Mouse (Mus musculus) lung, postnatal 0 days (tissue): ENCODE data around the gene Ankrd52. TPM values are rescaled to one million over a fixed set of nuclear protein-coding genes. Genes with fewer than 3 reads are reported as not detected.
A peak's percentile ranks its signal among the peaks of the same experiment; 100 is the strongest.

ENCODE experiments used
- ATAC-seq: fragments of 200-750 bp; cut with Nextera tagmentation; 2 replicates; pipeline ENCODE4 v1.8.0; 2017; ENCODE audit warnings: moderate library complexity
- DNase-seq: peaks from one replicate; pipeline ENCODE4 v3.0.0-alpha.2; 2016; ENCODE audit warnings: low spot score
- H3K27ac ChIP-seq: fragments of 300-500 bp; sonication (generic); 2 replicates; pipeline ENCODE4 v1.5.1; 2014; ENCODE audit warnings: antibody characterized with exemption, mild to moderate bottlenecking, low read length, mixed read lengths
- H3K27me3 ChIP-seq: fragments of 300-500 bp; sonication (generic); replicated peaks from 2 replicates; pipeline ENCODE4 v1.6.1; 2014; ENCODE audit warnings: low read length, mixed read lengths; ENCODE audit not compliant: insufficient read depth
- H3K36me3 ChIP-seq: fragments of 300-500 bp; sonication (generic); 2 replicates; pipeline ENCODE4 v1.6.1; 2014; ENCODE audit warnings: low read length, mixed read lengths; ENCODE audit not compliant: insufficient read depth
- H3K4me1 ChIP-seq: fragments of 300-500 bp; sonication (generic); 2 replicates; pipeline ENCODE4 v1.6.1; 2014; ENCODE audit warnings: antibody characterized with exemption, low read depth, low read length, mixed read lengths; ENCODE audit not compliant: insufficient read depth
- H3K4me2 ChIP-seq: fragments of 300-500 bp; sonication (generic); replicated peaks from 2 replicates; pipeline ENCODE4 v1.6.1; 2014; ENCODE audit warnings: low read depth, mild to moderate bottlenecking, low read length, moderate library complexity, mixed read lengths
- H3K4me3 ChIP-seq: fragments of 300-500 bp; sonication (generic); 2 replicates; pipeline ENCODE4 v1.5.1; 2014; ENCODE audit warnings: low read depth, low read length
- H3K9ac ChIP-seq: fragments of 300-500 bp; sonication (generic); replicated peaks from 2 replicates; pipeline ENCODE4 v1.6.1; 2014; ENCODE audit warnings: low read depth, mild to moderate bottlenecking
- H3K9me3 ChIP-seq: fragments of 300-500 bp; sonication (generic); 2 replicates; pipeline ENCODE4 v1.6.1; 2016; ENCODE audit warnings: low read length, mixed read lengths
- CTCF ChIP-seq: IDR thresholded peaks from 2 replicates; pipeline ENCODE4 v1.5.1; 2016; ENCODE audit warnings: antibody characterized with exemption, mild to moderate bottlenecking
- EP300 ChIP-seq: IDR thresholded peaks from 2 replicates; pipeline ENCODE4 v1.6.1; 2016; ENCODE audit warnings: antibody characterized with exemption, mild to moderate bottlenecking, control low read depth
- WGBS: fragments of 180-500 bp; shearing (Covaris S2); extraction: QIAGEN DNeasy Blood & Tissue Kit; methylation state at CpG from one replicate; pipeline ENCODE4 v1.1.7; 2014; 5-methylcytosine and 5-hydroxymethylcytosine counted together
- polyA plus RNA-seq: library from polyadenylated mRNA; unstranded; fragments of >200 nt; fragmentation: Nextera tagmentation; extraction: Ambion mirVana; gene quantifications from 2 replicates; pipeline ENCODE4 v1.2.1, GENCODE M21; 2015

Ankrd52 gene
- polyA plus RNA-seq, 1 experiment from 2014 or later, result 4.2 TPM

DNA sequence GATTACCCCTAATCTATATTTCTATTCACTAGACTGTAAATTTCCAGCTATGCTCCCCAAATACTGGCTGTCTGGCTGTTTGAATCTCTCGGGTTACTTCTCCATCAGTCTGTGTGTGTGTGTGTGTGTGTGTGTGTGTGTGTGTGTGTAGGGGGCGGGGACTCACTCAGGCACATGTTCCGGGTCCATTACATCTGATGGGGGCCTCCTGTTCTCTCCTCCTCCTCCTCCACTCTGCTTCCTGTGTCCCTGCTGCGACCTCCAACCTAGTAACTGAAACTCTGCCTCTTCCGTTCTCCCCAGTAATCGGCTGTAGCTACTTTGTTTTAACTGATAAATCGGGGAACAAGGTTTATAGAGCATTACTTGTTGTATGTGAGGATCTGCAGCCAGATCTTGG lies 47.7 kb downstream of the Ankrd52 start:
- Histone ChIP-seq H3K27me3 (no peaks in the 10 kb centered on the region), H3K9ac (no peak overlapping the region), H3K4me2 (no peak overlapping the region), H3K4me1 (no peaks in the 10 kb centered on the region), H3K36me3 (peaks cover 5% of the 10 kb centered on the region; the same call in 1 of the 2 replicates), H3K27ac (no peak overlapping the region), H3K9me3 (no peaks in the 10 kb centered on the region), H3K4me3 (no peak overlapping the region)
- no peak for ATAC-seq
- no peak for DNase-seq
- 28% methylated on average over 7 of the region's 7 CpGs for WGBS
- TF ChIP-seq EP300 (no peak), CTCF (no peak)

DNA sequence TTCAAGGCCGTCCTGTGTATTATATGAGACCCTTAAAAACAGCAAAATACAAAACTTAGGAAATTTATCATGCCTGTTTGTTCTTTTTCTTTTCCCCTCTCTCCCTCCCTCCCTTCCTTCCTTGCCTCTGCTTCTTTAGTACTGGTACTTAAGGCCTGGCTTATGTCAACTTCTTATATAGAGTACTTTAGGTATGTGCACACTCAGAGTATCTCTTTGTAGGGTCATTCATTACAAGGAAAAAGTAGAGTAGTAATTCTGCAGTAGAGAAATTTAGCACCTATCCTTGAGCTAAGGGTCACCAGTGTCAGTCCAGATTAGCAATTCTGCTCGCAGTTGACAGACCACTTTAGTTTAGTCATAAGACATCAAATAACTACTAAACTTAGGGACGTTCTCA lies 48.3 kb downstream of the Ankrd52 start:
- Histone ChIP-seq H3K4me2 (no peak overlapping the region), H3K4me3 (no peak overlapping the region), H3K27ac (no peak overlapping the region), H3K9me3 (no peaks in the 10 kb centered on the region), H3K27me3 (no peaks in the 10 kb centered on the region), H3K4me1 (no peaks in the 10 kb centered on the region), H3K36me3 (peaks cover 11% of the 10 kb centered on the region; the same call in 1 of the 2 replicates), H3K9ac (no peak overlapping the region)
- TF ChIP-seq EP300 (no peak), CTCF (no peak)
- ATAC-seq (peak; percentile 68), DNase-seq (peak; percentile 56)
- 58% methylated on average over 3 of the region's 3 CpGs for WGBS

DNA sequence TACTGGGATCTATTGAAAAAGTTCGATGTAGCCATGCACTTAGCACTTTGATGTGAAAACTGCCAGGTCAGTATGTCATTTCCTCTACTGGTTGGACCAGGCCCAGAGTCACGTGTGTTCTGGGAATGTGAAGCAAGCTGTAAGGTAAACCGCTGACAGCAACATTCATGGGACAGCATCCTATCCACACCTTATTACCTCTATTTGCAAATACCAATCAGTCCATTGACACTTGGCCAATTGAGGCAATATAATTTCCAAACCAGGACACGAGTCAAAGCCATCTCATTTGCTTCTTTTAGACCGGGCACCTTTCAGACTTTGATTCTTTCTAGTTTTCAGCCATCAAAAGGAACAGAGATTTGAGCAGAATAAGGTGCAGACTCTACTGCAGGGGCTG lies 52.1 kb downstream of the Ankrd52 start:
- Histone ChIP-seq H3K4me1 (no peaks in the 10 kb centered on the region), H3K36me3 (peaks cover 16% of the 10 kb centered on the region; the same call in 1 of the 2 replicates), H3K9me3 (no peaks in the 10 kb centered on the region), H3K27ac (no peak overlapping the region), H3K27me3 (no peaks in the 10 kb centered on the region), H3K4me3 (no peak overlapping the region), H3K4me2 (no peak overlapping the region), H3K9ac (no peak overlapping the region)
- ATAC-seq (no peak), DNase-seq (no peak)
- TF ChIP-seq EP300 (no peak), CTCF (no peak)
- WGBS, result 85% methylated on average over 5 of the region's 5 CpGs

DNA sequence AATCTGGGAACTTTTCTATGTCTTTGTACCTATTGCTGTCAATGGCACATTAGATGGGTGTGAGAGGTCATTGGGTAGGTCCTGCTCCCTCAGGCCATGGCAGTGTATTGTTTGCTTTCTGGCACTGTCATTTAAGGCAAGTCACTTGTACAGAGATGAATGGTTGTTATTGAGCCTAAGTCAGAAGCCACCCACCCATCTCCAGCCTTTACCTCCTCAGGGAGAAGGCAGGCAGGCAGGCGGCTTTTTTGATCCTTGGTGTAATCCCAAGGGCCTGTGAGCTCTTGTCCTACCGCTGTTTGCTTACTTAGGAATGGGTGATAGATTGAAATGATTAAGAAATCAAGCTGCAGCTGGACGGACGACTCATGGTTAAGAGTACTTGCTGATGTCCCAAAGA lies 52.5 kb downstream of the Ankrd52 start:
- Histone ChIP-seq H3K36me3 (peaks cover 16% of the 10 kb centered on the region; the same call in 1 of the 2 replicates), H3K27me3 (no peaks in the 10 kb centered on the region), H3K4me1 (no peaks in the 10 kb centered on the region), H3K9me3 (no peaks in the 10 kb centered on the region), H3K4me3 (no peak overlapping the region), H3K9ac (no peak overlapping the region), H3K27ac (no peak overlapping the region), H3K4me2 (no peak overlapping the region)
- DNase-seq (no peak), ATAC-seq (no peak)
- TF ChIP-seq EP300 (no peak), CTCF (no peak)
- 80% methylated on average over 4 of the region's 4 CpGs for WGBS

DNA sequence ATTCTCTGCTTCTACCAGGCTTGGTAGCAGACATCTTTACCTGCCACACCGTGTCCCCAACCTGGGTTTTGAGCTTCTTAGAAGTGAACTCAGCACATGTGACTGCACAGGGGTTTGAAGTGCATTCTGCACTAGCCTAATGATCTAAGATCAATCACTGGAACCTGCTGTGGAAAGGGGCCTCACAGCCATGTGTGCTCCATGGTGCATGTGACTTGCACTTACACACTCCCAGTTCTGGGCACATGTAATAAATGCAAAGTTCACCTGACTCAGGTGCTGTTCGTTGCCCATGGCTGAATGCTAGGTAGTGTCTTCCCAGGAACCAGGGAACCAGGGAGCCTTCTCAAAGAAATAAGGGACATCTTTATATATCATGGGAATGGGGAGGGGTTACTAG lies 56.5 kb downstream of the Ankrd52 start:
- TF ChIP-seq EP300, result no peak
- TF ChIP-seq CTCF, result no peak
- no peak overlapping the region for H3K27ac ChIP-seq
- no peak overlapping the region for H3K9ac ChIP-seq
- H3K4me2 ChIP-seq, result no peak overlapping the region
- WGBS, result 98% methylated on average over 2 of the region's 2 CpGs
- H3K27me3 ChIP-seq, result no peaks in the 10 kb centered on the region
- ATAC-seq (no peak), DNase-seq (no peak)
- H3K4me3 ChIP-seq, result no peak overlapping the region
- H3K9me3 ChIP-seq, result no peaks in the 10 kb centered on the region
- peaks cover 28% of the 10 kb centered on the region; the same call in 1 of the 2 replicates for H3K36me3 ChIP-seq
- H3K4me1 ChIP-seq, result no peaks in the 10 kb centered on the region; the same call in 1 of the 2 replicates

DNA sequence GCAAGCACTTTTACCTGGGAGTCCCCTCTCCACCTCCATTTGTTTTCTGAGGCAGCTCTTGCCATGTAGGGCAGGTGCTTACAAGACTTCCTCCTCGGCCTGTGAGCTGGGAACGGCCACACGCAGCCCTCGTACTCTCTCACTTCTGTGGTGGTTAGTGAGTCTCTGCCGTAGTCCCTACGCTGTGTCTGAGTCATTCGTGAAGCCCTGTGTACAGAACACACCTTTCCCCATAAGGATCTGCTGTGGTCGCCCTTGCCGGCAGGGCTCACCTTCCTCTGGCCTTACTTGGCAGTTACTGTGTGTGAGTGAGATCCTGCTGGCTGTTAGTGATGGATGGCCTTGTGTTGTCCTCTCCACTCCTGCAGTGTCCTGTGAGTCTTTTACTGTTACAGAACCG lies 57.8 kb downstream of the Ankrd52 start:
- H3K9ac ChIP-seq, result no peak overlapping the region
- no peaks in the 10 kb centered on the region for H3K27me3 ChIP-seq
- WGBS, result 50% methylated on average over 10 of the region's 10 CpGs
- no peak for TF ChIP-seq CTCF
- TF ChIP-seq EP300, result no peak
- no peak for DNase-seq
- peaks cover 25% of the 10 kb centered on the region; the same call in 1 of the 2 replicates for H3K36me3 ChIP-seq
- no peaks in the 10 kb centered on the region for H3K9me3 ChIP-seq
- no peak for ATAC-seq
- no peaks in the 10 kb centered on the region; the same call in 1 of the 2 replicates for H3K4me1 ChIP-seq
- no peak overlapping the region for H3K27ac ChIP-seq
- H3K4me3 ChIP-seq, result no peak overlapping the region
- H3K4me2 ChIP-seq, result no peak overlapping the region
